13 mouse cellular contexts compared by ENCODE assay signal in genomic region chr11:89978914-89979818, GRCm38 (mm10). TPM values are rescaled to one million over a fixed set of nuclear protein-coding genes. Genes with fewer than 3 reads are reported as not detected.
A peak's percentile ranks its signal among the peaks of the same experiment; 100 is the strongest.
DNase-seq lines count a peak whose midpoint lies in the region; ATAC-seq and TF ChIP-seq lines count a peak whose summit lies in the region.
"Had no signal": no experiment of that assay in that cellular context is flagged by ENCODE, and none has a peak within 500 bp of the region (broad histone marks: within the 10 kb centered on the region; RNA-seq: fewer than 3 reads in every experiment).

No protein-coding gene starts in this region.

- 66% methylated on average over 11 of the region's 11 CpGs for WGBS in embryonic facial prominence, embryonic 13.5 days
- WGBS in embryonic facial prominence, embryonic 10.5 days: 75% methylated on average over 11 of the region's 11 CpGs
- WGBS in kidney, embryonic 16.5 days: 50% methylated on average over 11 of the region's 11 CpGs
- 55% methylated on average over 11 of the region's 11 CpGs for WGBS in limb, embryonic 13.5 days

- no peak overlapping the region for H3K9ac ChIP-seq in embryonic facial prominence, embryonic 13.5 days
- H3K9ac ChIP-seq in kidney, embryonic 16.5 days (replicated peaks; ENCODE audit: low read length): no peak overlapping the region
- no peak overlapping the region for H3K9ac ChIP-seq in limb, embryonic 13.5 days
- H3K9ac ChIP-seq: forebrain, embryonic 13.5 days; neural tube, embryonic 15.5 days had no signal

- TF ChIP-seq POLR2A in bone marrow macrophage, adult 2 months (IDR thresholded peaks at IDR 0.05; ENCODE audit: borderline replicate concordance, low read depth, low read length): no peak

- no peak for TF ChIP-seq CTCF in bone marrow macrophage, adult 2 months (IDR thresholded peaks at IDR 0.05; ENCODE audit: low read depth, low read length)

- H3K27ac ChIP-seq in embryonic facial prominence, embryonic 13.5 days: peak overlapping the region; percentile 76
- no peak overlapping the region for H3K27ac ChIP-seq in embryonic facial prominence, embryonic 10.5 days (replicated peaks)
- H3K27ac ChIP-seq in kidney, embryonic 16.5 days (ENCODE audit: low read length): peak overlapping the region; percentile 78
- peak overlapping the region; percentile 85 for H3K27ac ChIP-seq in bone marrow macrophage, adult 2 months (ENCODE audit: insufficient read depth, low read depth, low read length)
- peak overlapping the region; percentile 64 for H3K27ac ChIP-seq in limb, embryonic 13.5 days
- H3K27ac ChIP-seq: forebrain, embryonic 13.5 days; neural tube, embryonic 15.5 days had no signal

- DNase-seq in embryonic facial prominence, embryonic 10.5 days (ENCODE audit: low spot score): no peak
- no peak for DNase-seq in kidney, adult 8-10 months
- no peak for DNase-seq in thymus, postnatal 10 days (ENCODE audit: low spot score in 2 of 2)
- DNase-seq in cerebellum, adult 11 months: no peak
- DNase-seq: thymus, adult 18-20 months had no signal

- ATAC-seq in embryonic facial prominence, embryonic 13.5 days (ENCODE audit: insufficient number of reproducible peaks, insufficient read depth, low FRiP score, low TSS enrichment, low read depth): no peak
- ATAC-seq in kidney, embryonic 16.5 days (ENCODE audit: low FRiP score, low TSS enrichment): no peak
- peak; percentile 32; the same call in 1 of the 2 replicates for ATAC-seq in limb, embryonic 13.5 days (ENCODE audit: low FRiP score, low read depth)
- ATAC-seq: inflammation-experienced regulatory T-cells, adult 6 months had no signal

- no peak overlapping the region for H3K4me3 ChIP-seq in embryonic facial prominence, embryonic 13.5 days
- H3K4me3 ChIP-seq in embryonic facial prominence, embryonic 10.5 days: no peak overlapping the region
- H3K4me3 ChIP-seq in kidney, embryonic 16.5 days (ENCODE audit: low read length): no peak overlapping the region
- no peak overlapping the region for H3K4me3 ChIP-seq in bone marrow macrophage, adult 2 months (ENCODE audit: insufficient read depth, low read length)
- no peak overlapping the region for H3K4me3 ChIP-seq in limb, embryonic 13.5 days
- H3K4me3 ChIP-seq: forebrain, embryonic 13.5 days; neural tube, embryonic 15.5 days had no signal

- peaks cover 14% of the 10 kb centered on the region for H3K4me1 ChIP-seq in embryonic facial prominence, embryonic 13.5 days
- H3K4me1 ChIP-seq in embryonic facial prominence, embryonic 10.5 days: peaks cover 13% of the 10 kb centered on the region
- H3K4me1 ChIP-seq in kidney, embryonic 16.5 days (ENCODE audit: insufficient read depth, low read length): peaks cover 15% of the 10 kb centered on the region; the same call in 1 of the 2 replicates
- peaks cover 30% of the 10 kb centered on the region for H3K4me1 ChIP-seq in bone marrow macrophage, adult 2 months (ENCODE audit: control insufficient read depth, insufficient read depth, low read length)
- H3K4me1 ChIP-seq in limb, embryonic 13.5 days: peaks cover 17% of the 10 kb centered on the region

- no peaks in the 10 kb centered on the region for H3K9me3 ChIP-seq in embryonic facial prominence, embryonic 13.5 days
- no peaks in the 10 kb centered on the region for H3K9me3 ChIP-seq in embryonic facial prominence, embryonic 10.5 days
- H3K9me3 ChIP-seq in kidney, embryonic 16.5 days (ENCODE audit: low read length): no peaks in the 10 kb centered on the region
- H3K9me3 ChIP-seq in limb, embryonic 13.5 days: no peaks in the 10 kb centered on the region
- H3K9me3 ChIP-seq: forebrain, embryonic 13.5 days; neural tube, embryonic 15.5 days had no signal

- no peak overlapping the region for H3K4me2 ChIP-seq in embryonic facial prominence, embryonic 13.5 days
- no peak overlapping the region for H3K4me2 ChIP-seq in kidney, embryonic 16.5 days (replicated peaks; ENCODE audit: low read depth, low read length)
- H3K4me2 ChIP-seq in limb, embryonic 13.5 days (replicated peaks): no peak overlapping the region; the same call in 1 of the 2 replicates
- H3K4me2 ChIP-seq: liver, embryonic 11.5 days had no signal

- H3K27me3 ChIP-seq in embryonic facial prominence, embryonic 13.5 days: no peaks in the 10 kb centered on the region
- H3K27me3 ChIP-seq in embryonic facial prominence, embryonic 10.5 days (replicated peaks; ENCODE audit: low read depth, poor library complexity, severe bottlenecking): no peaks in the 10 kb centered on the region
- no peaks in the 10 kb centered on the region for H3K27me3 ChIP-seq in kidney, embryonic 16.5 days (ENCODE audit: insufficient read depth, low read length)
- no peaks in the 10 kb centered on the region for H3K27me3 ChIP-seq in limb, embryonic 13.5 days
- H3K27me3 ChIP-seq: forebrain, embryonic 13.5 days; neural tube, embryonic 15.5 days had no signal

- H3K36me3 ChIP-seq in embryonic facial prominence, embryonic 13.5 days: no peaks in the 10 kb centered on the region
- peaks cover 5% of the 10 kb centered on the region; the same call in 1 of the 2 replicates for H3K36me3 ChIP-seq in embryonic facial prominence, embryonic 10.5 days (replicated peaks)
- no peaks in the 10 kb centered on the region for H3K36me3 ChIP-seq in kidney, embryonic 16.5 days (ENCODE audit: insufficient read depth, low read length)
- H3K36me3 ChIP-seq in limb, embryonic 13.5 days: no peaks in the 10 kb centered on the region
- H3K36me3 ChIP-seq: neural tube, embryonic 15.5 days had no signal

RNA-seq across cellular contexts. Expression of gene Pctp, which starts 23.5 kb away (rescaled TPM):
- 4.7 and 5.0 TPM in 2 replicates for polyA plus RNA-seq in embryonic facial prominence, embryonic 13.5 days (2015; fragmentation: Nextera tagmentation; extraction: Ambion mirVana)
- 16.9 and 19.4 TPM in 2 replicates for polyA plus RNA-seq in embryonic facial prominence, embryonic 10.5 days (2016; fragmentation: Nextera tagmentation; extraction: Ambion mirVana)
- 14.3 and 15.8 TPM in 2 replicates for polyA plus RNA-seq in kidney, embryonic 16.5 days (2015; fragmentation: Nextera tagmentation; extraction: Ambion mirVana)
- polyA plus RNA-seq in bone marrow macrophage, adult 2 months (2012; ENCODE audit: insufficient read depth, insufficient read length, missing spikeins): 19.7 and 20.1 TPM in 2 replicates
- polyA plus RNA-seq in limb, embryonic 13.5 days (2015; fragmentation: Nextera tagmentation; extraction: Ambion mirVana): 6.9 and 8.2 TPM in 2 replicates

RNA-seq across cellular contexts. Expression of gene Tmem100, which starts 51.0 kb away (rescaled TPM):
- 26.3 and 29.4 TPM in 2 replicates for polyA plus RNA-seq in embryonic facial prominence, embryonic 13.5 days (2015; fragmentation: Nextera tagmentation; extraction: Ambion mirVana)
- 7.0 and 7.7 TPM in 2 replicates for polyA plus RNA-seq in embryonic facial prominence, embryonic 10.5 days (2016; fragmentation: Nextera tagmentation; extraction: Ambion mirVana)
- polyA plus RNA-seq in kidney, embryonic 16.5 days (2015; fragmentation: Nextera tagmentation; extraction: Ambion mirVana): 20.8 and 23.3 TPM in 2 replicates
- polyA plus RNA-seq in bone marrow macrophage, adult 2 months (2012; ENCODE audit: insufficient read depth, insufficient read length, missing spikeins): 0.45 TPM in 1 of 2 replicates, not detected in the other
- 17.1 and 18.1 TPM in 2 replicates for polyA plus RNA-seq in limb, embryonic 13.5 days (2015; fragmentation: Nextera tagmentation; extraction: Ambion mirVana)
- polyA plus RNA-seq: inflammation-experienced regulatory T-cells, adult 6 months had no signal
